Mouse (Mus musculus) lung, postnatal 36 days (tissue): Measurements from ENCODE around the gene Ebf1.
A peak's percentile ranks its signal among the peaks of the same experiment; 100 is the strongest.

ENCODE experiments used
- DNase-seq: peaks from one replicate; pipeline ENCODE4 v3.0.0; 2022; ENCODE audit warnings: mixed read lengths

The Ebf1 gene

GRCm38 (mm10) chr11:44619131-44619886 lies 2.2 kb downstream of the Ebf1 start:
- no peak for DNase-seq

- no peak for DNase-seq
Observed at GRCm38 (mm10) chr11:44619887-44620693, 3.0 kb downstream of the Ebf1 start.

DNA sequence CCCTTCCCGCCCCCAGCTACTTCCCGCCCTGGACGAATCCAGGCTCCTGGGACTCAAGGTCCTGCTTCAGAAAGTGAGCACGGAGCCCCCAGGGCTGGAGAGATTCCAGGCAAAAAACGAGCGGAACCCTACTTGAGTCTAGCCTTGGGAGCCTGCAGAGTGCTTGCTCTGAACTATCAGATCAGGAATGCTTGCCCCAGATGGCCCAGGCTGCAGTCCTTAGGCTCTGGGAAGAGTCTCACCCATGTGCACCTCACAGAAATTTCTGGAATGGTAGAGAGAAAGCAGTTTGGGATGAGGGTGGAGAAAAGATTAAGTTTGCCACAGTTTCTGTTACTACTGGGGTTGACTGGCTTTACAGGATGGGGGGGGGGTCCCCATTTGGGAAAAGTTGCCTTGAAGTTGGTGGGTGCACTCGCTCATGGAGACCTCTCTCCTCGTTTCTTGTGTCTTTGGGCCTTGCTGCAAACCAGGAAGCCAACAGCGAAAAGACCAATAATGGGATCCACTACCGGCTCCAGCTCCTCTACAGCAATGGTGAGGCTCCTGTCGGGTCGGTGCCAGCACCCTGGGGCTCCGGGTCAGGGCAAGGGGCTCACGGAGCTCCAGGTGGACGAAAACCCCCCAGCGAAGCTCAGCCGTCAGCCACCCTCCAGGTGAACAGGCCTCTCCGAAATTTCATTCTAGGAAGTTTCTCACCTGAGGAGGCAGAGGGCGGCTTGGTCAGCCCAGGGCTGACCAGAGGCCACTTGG lies 3.8 kb downstream of the Ebf1 start:
- DNase-seq = no peak

- no peak for DNase-seq
Observed at GRCm38 (mm10) chr11:44621615-44622014, 4.5 kb downstream of the Ebf1 start.

GRCm38 (mm10) chr11:44622023-44622731 lies 5.1 kb downstream of the Ebf1 start:
- peak; percentile 43 for DNase-seq

GRCm38 (mm10) chr11:44624564-44624963 lies 7.4 kb downstream of the Ebf1 start:
- no peak for DNase-seq

GRCm38 (mm10) chr11:44626065-44626464 lies 8.9 kb downstream of the Ebf1 start:
- DNase-seq = no peak

- no peak for DNase-seq
Observed at GRCm38 (mm10) chr11:44628412-44628811, 11.3 kb downstream of the Ebf1 start.

DNA sequence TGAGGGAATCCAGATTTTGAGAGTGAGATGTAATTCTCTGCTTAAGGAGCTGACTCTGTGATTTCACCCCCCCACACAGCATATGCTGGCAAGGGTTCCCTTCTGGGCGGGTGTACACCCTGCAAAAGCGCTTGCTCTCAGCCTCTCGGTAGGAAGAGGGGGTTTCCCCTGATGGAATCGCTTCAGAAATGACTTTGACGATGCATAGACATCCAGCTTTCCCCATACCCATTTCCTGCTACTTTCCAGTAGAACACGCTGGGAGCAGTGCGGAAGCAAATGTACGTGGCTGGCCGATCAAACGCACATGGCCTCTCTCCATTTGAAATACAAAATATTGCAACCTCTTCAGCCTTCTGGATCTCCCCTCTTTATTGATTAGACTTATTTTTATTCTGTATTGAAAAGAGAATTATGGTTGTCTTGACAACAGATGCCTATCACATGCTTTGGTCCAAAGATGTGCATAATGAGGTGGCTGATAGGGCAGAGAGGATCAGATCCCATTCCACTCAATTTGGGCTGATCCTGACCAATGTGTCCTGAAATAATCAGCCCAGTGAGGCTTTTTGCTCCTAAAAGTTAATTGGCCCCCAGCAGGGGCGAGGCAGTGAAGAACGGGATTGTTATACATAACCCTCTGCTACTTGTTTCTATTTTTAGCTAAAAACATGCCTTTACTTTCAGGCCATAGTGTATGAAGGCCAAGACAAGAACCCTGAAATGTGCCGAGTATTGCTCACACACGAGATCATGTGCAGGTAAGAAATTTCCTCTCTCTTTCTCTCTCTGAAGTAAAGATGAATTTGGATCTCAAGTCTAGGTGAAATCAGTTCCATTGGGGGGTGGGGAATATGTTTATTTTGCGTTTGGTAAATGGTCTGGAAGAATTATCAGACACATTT lies 15.2 kb downstream of the Ebf1 start:
- DNase-seq = no peak

DNA sequence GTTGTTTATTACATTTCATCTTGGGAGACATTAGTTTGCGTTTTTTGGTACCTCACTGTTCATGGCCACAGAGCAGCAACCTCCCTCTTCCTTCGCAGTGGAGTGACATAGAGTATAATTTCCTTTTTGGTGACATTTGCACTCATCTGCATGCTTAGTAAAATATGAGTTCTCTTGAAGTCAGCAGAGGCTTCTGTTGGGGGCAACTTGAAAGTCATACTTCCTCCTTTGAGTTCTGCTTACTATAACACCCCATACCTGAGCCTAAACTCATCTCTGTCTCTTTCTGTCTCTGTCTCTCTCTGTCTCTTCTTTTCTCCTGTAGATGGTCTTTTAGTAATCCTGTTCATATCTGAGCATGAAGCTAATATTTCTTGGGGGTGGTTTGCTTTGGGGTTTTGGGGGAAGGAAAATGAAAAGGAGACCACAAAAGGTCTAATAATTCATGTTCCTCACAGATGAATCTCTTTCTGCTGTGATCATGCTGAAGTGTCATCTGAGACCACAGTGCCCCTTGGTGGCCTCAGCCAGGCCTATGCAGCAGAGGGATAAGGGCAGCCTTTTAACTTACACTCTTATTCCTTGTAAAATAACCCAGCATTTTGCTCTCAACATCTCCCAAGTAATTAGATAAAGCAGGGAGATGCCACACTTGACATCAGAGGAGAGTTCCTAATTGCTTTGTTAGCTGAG lies 16.0 kb downstream of the Ebf1 start:
- no peak for DNase-seq

- DNase-seq = no peak
Observed at GRCm38 (mm10) chr11:44634552-44635193, 17.6 kb downstream of the Ebf1 start.

- no peak for DNase-seq
Observed at GRCm38 (mm10) chr11:44636241-44636640, 19.1 kb downstream of the Ebf1 start.

GRCm38 (mm10) chr11:44638193-44638754 lies 21.2 kb downstream of the Ebf1 start:
- no peak for DNase-seq

DNA sequence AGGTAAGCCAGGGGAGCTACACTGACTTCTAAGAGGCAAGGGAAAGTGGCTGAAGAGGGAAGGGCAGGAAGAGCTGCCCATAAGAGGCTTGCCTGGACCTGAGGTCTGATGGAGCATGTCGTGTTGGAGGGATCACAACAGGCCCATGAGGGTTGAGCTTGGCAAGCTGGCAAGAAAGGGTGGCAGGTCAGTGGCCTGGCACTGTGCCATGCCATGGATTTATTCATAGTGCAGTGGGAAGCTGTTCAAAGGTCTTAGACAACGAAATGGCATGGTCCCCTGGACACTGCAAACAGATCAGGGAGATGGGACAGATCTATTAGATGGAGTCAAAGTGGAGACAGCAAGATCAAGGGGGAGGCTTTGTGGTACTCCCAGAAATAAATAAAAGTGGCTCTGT lies 24.4 kb downstream of the Ebf1 start:
- no peak for DNase-seq

- no peak for DNase-seq
Observed at GRCm38 (mm10) chr11:44654340-44655019, 37.4 kb downstream of the Ebf1 start.

- DNase-seq = no peak
Observed at GRCm38 (mm10) chr11:44655468-44655867, 38.4 kb downstream of the Ebf1 start.

GRCm38 (mm10) chr11:44656916-44657315 lies 39.8 kb downstream of the Ebf1 start:
- no peak for DNase-seq

DNA sequence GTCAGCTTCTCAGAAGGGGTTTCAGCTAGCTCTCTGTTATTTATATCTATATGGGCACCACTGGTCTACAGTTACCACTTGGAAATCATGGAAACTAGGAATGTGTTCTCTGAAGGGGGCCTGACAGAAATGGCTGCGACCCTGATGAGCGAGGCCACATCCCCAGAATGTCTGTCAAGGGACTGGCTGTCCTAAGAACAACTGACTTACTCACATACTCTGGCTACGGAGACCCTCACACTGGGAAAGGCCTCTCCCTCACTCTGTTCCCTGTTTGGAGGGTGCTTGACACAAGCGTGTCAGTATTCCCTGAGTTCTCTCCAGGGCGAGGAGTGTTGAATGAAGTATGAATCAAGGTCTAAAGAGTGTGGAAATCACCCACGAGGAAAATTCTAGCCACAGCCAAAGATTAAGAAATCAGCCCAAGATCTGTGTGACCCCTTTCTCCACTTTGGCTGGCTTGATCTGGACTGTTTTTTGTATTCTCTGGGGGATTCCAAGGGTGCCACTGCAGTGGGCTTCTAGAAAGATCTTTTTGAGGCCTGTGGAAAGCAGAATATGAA lies 40.8 kb downstream of the Ebf1 start:
- DNase-seq = no peak

DNA sequence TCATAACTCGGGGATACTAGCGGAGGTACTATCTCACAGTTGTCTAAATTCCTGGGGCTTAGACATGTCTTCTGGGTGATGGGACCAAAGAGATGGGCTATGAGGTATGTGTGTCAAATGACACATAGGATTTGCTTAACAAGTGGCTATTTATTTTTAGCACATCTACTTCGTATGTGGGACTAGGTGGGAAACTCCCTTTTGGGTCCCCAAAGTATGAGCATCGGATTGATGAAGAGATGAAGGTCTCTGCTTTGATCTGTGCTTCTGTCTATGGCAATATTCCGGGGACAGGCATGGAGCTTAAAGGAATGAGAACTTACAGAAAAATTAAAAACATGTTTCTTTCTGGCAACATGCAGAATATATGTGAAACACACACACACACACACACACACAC lies 44.8 kb downstream of the Ebf1 start:
- no peak for DNase-seq
